Mouse (Mus musculus) stomach, embryonic 15.5 days (tissue): Measurements from ENCODE around the gene Fam124a. TPM values are rescaled to one million over a fixed set of nuclear protein-coding genes. Genes with fewer than 3 reads are reported as not detected.
"Not testable (repeated sequence)": the region's sequence is repeated elsewhere in the genome, so short reads cannot be mapped to it uniquely, and the experiment has no call there.

Experiments
- ATAC-seq: fragments of 200-750 bp; cut with Nextera tagmentation; 2 replicates; pipeline ENCODE4 v1.8.0; 2017; ENCODE audit warnings: low read depth, moderate number of reproducible peaks, moderate TSS enrichment; ENCODE audit not compliant: insufficient read depth, low FRiP score
- H3K27ac ChIP-seq: fragments of 300-500 bp; sonication (generic); 2 replicates; pipeline ENCODE4 v1.5.1; 2015; ENCODE audit warnings: mild to moderate bottlenecking, inconsistent platforms
- H3K27me3 ChIP-seq: fragments of 300-500 bp; sonication (generic); replicated peaks from 2 replicates; pipeline ENCODE4 v1.6.1; 2015; ENCODE audit warnings: inconsistent platforms
- H3K36me3 ChIP-seq: fragments of 300-500 bp; sonication (generic); 2 replicates; pipeline ENCODE4 v1.6.1; 2015; ENCODE audit warnings: inconsistent platforms
- H3K4me1 ChIP-seq: fragments of 300-500 bp; sonication (generic); 2 replicates; pipeline ENCODE4 v1.6.1; 2015; ENCODE audit warnings: inconsistent platforms
- H3K4me2 ChIP-seq: fragments of 300-500 bp; sonication (generic); 2 replicates; pipeline ENCODE4 v1.6.1; 2015; ENCODE audit warnings: mild to moderate bottlenecking, inconsistent platforms
- H3K4me3 ChIP-seq: fragments of 300-500 bp; sonication (generic); replicated peaks from 2 replicates; pipeline ENCODE4 v1.5.1; 2015; ENCODE audit warnings: inconsistent platforms
- H3K9ac ChIP-seq: fragments of 300-500 bp; sonication (generic); 2 replicates; pipeline ENCODE4 v1.6.1; 2015; ENCODE audit warnings: inconsistent platforms
- H3K9me3 ChIP-seq: fragments of 300-500 bp; sonication (generic); 2 replicates; pipeline ENCODE4 v1.6.1; 2016; ENCODE audit warnings: inconsistent platforms
- WGBS: fragments of 180-500 bp; shearing (Covaris S2); methylation state at CpG from one replicate; pipeline ENCODE4 v1.1.7; 2015; 5-methylcytosine and 5-hydroxymethylcytosine counted together
- polyA plus RNA-seq: library from polyadenylated mRNA; unstranded; fragments of >200 nt; fragmentation: Nextera tagmentation; extraction: Ambion mirVana; gene quantifications from 2 replicates; pipeline ENCODE4 v1.2.1, GENCODE M21; 2015

The Fam124a gene
- polyA plus RNA-seq, 1 experiment from 2014 or later: 6.4 TPM

DNA sequence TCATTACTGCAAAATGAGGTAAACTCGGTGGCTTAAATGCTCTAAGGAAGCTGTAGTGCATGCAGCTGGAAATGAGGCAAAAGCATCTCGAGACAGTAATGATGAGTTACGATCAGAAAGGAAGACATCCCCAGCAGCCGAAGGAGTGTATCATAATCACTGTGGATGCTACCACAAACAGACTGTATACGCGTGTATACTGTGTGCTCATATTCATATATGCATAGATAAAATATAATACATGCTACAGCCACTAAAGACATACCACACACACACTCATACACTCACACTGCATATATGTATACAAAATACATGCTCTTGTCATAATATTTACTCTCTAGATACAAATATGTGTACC, 82.8 kb downstream of the Fam124a start:
- no peaks in the 10 kb centered on the region for H3K36me3 ChIP-seq
- H3K9me3 ChIP-seq: no peaks in the 10 kb centered on the region
- H3K4me1 ChIP-seq: 0 out of 2 replicates have a peak, but pooled peaks cover 4% of the 10 kb centered on the region
- no peak overlapping the region for H3K4me2 ChIP-seq
- no peaks in the 10 kb centered on the region for H3K27me3 ChIP-seq
- no peak overlapping the region for H3K4me3 ChIP-seq
- ATAC-seq: no peak
- no peak overlapping the region for H3K9ac ChIP-seq
- WGBS: 49% methylated on average over 6 of the region's 6 CpGs
- no peak overlapping the region for H3K27ac ChIP-seq

DNA sequence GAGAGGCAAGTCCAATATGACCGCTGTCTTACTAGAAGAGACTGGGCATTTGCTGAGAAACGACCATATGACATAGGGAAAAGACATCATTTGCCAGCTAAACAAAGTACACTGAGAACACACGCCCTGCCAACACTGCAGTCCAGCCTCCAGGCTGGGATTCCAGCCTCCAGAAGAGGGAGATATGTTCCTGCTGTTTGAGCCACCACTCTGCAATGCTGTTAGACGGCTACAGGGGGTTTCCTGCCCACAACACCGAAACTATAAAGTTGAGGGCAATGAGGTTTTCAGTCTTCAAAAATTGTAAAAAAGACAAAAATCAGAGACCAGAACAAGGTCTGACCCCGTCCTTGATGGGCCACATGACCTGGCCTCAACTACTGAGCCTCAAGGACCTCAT, 83.6 kb downstream of the Fam124a start:
- no peak for ATAC-seq
- no peak overlapping the region for H3K9ac ChIP-seq
- no peak overlapping the region for H3K4me2 ChIP-seq
- no peaks in the 10 kb centered on the region for H3K36me3 ChIP-seq
- no peak overlapping the region for H3K4me3 ChIP-seq
- WGBS: 63% methylated on average over 6 of the region's 6 CpGs
- H3K4me1 ChIP-seq: 0 out of 2 replicates have a peak, but pooled peaks cover 4% of the 10 kb centered on the region
- no peaks in the 10 kb centered on the region for H3K9me3 ChIP-seq
- no peak overlapping the region for H3K27ac ChIP-seq
- H3K27me3 ChIP-seq: no peaks in the 10 kb centered on the region

DNA sequence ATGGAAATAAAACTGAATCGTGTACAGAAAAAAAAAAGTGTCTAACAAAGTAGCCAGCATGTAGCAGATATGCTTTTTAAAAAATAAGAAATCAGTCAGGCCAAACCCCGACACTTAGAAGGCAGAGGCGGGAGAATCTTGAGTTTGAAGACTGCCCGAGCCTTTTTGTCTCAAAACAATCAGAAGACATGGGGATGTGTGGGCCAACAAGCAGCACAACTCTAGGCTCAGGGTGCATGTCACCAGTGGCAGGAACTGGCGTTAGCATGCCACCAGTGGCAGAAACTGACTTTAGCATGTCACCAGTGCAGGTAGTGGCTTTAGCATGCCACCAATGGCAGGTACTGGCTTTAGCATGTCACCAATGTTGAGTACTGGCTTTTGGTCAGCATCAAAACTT, 84.0 kb downstream of the Fam124a start:
- WGBS: 85% methylated on average over 5 of the region's 5 CpGs
- no peak overlapping the region for H3K27ac ChIP-seq
- 0 out of 2 replicates have a peak, but pooled peaks cover 4% of the 10 kb centered on the region for H3K4me1 ChIP-seq
- no peak for ATAC-seq
- H3K4me3 ChIP-seq: no peak overlapping the region
- H3K9me3 ChIP-seq: no peaks in the 10 kb centered on the region
- H3K36me3 ChIP-seq: no peaks in the 10 kb centered on the region
- no peak overlapping the region for H3K4me2 ChIP-seq
- H3K27me3 ChIP-seq: no peaks in the 10 kb centered on the region
- H3K9ac ChIP-seq: no peak overlapping the region

DNA sequence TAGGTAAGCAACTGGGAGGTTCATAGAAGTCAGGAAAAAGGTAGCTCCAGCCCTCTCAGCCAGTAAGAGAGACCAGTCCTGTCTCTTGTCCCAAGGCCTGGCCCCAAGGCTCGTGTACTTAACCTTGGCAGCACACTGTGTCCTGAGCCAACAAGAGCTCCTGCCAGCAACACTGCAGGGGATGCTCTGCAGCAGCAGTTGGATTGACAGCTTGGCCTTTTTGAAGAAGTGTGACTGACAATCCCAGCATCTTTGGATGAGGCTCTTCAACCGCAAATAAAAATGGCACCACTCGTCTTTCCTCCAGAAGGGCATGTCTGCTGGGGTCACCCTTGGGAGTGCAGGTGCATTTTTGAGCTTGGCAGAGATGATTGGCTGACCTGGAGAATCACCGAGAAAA, 84.9 kb downstream of the Fam124a start:
- Histone ChIP-seq H3K9me3 (no peaks in the 10 kb centered on the region), H3K9ac (no peak overlapping the region), H3K4me1 (0 out of 2 replicates have a peak, but pooled peaks cover 4% of the 10 kb centered on the region), H3K36me3 (no peaks in the 10 kb centered on the region), H3K27me3 (no peaks in the 10 kb centered on the region), H3K4me2 (no peak overlapping the region), H3K27ac (no peak overlapping the region), H3K4me3 (no peak overlapping the region)
- WGBS: 77% methylated on average over 4 of the region's 4 CpGs
- ATAC-seq: no peak

DNA sequence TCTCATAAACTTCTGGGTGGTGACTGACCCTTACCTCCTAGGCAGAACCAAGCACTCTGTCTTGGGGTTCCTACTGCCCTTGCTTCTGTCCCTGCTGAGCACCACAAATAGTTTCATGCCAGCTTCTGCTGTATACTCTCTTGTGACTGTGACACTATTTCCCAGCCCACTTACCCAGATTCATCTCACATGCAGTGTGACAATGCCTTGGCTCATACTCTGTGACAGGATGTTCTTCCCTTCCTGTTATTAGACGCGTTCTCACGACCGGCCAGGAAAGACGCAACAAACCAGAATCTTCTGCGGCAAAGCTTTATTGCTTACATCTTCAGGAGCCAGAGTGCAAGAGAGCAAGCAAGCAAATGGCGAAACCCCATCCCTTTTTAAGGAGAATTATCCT, 86.8 kb downstream of the Fam124a start:
- H3K9me3 ChIP-seq, H3K9ac ChIP-seq, H3K27me3 ChIP-seq, H3K4me2 ChIP-seq, H3K4me3 ChIP-seq, H3K27ac ChIP-seq, H3K4me1 ChIP-seq, ATAC-seq, H3K36me3 ChIP-seq: not testable (repeated sequence)
- WGBS: 76% methylated on average over 6 of the region's 7 CpGs

DNA sequence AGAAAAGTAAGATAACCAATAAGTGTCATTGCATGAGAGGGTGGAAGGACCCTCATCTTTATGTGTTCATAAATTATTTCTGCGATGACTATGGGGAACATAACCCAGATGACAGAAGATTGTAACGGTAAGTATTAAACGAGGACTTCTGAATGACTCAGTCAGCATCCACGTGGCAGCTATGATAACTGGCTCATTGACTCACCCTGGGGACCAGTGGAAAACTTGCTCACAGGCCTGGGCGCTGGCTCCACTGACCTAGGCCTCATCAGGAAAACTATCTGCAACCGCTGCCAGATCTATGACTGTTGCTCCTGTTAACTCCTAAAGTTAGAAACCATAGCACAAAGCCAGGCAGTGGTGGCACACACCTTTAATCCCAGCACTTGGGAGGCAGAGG, 92.9 kb downstream of the Fam124a start:
- Histone ChIP-seq H3K9ac (no peak overlapping the region), H3K27ac (no peak overlapping the region), H3K9me3 (no peaks in the 10 kb centered on the region), H3K4me1 (no peaks in the 10 kb centered on the region), H3K36me3 (no peaks in the 10 kb centered on the region), H3K4me3 (no peak overlapping the region), H3K4me2 (no peak overlapping the region), H3K27me3 (no peaks in the 10 kb centered on the region)
- WGBS: 88% methylated on average over 6 of the region's 6 CpGs
- ATAC-seq: no peak

DNA sequence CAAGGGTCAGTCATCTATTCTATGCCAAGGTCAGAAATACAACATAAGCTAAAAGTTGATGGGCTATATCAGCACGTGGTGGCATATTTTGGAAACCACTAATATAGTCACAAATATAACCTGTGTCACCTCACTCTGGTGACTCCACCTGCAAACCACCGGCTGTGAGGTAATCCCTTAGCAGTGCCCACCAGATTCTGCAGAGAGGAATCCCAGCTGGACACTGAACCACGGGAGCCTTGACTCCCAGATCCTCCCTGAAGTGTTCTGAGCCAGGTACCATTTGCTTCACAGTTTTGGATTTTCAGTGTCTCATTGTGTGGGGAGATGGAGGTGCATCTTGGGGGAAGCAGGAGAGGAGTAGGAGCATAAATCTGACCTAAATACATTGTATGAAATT, 94.8 kb downstream of the Fam124a start:
- Histone ChIP-seq H3K27ac (no peak overlapping the region), H3K9ac (no peak overlapping the region), H3K9me3 (no peaks in the 10 kb centered on the region), H3K4me2 (no peak overlapping the region), H3K27me3 (no peaks in the 10 kb centered on the region), H3K4me1 (no peaks in the 10 kb centered on the region), H3K4me3 (no peak overlapping the region), H3K36me3 (no peaks in the 10 kb centered on the region)
- ATAC-seq: no peak
- WGBS: 59% methylated on average over 3 of the region's 3 CpGs

DNA sequence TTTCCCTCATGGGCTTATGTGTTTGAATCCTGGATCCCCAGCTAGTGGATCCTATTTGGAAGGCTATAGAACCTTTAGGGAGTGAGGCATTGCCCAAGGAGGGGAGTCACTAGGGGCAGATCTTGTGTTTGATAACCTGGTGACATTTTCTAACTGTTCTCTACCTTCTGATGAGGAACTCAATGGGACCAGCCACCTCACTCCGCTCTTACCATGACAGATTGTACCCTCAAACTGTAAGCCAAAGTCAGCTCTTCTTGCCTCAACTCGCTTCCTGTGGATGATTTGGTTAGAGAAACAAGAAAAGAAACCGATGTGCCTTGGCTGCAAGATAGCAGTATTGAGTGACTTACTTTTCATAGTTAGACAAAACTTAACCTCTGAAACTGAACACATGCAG, 96.2 kb downstream of the Fam124a start:
- H3K4me2 ChIP-seq: no peak overlapping the region
- 92% methylated on average over 3 of the region's 3 CpGs for WGBS
- H3K27me3 ChIP-seq: no peaks in the 10 kb centered on the region
- no peaks in the 10 kb centered on the region for H3K4me1 ChIP-seq
- H3K4me3 ChIP-seq: no peak overlapping the region
- H3K9ac ChIP-seq: no peak overlapping the region
- H3K27ac ChIP-seq: no peak overlapping the region
- H3K36me3 ChIP-seq: no peaks in the 10 kb centered on the region
- no peaks in the 10 kb centered on the region for H3K9me3 ChIP-seq
- ATAC-seq: no peak

DNA sequence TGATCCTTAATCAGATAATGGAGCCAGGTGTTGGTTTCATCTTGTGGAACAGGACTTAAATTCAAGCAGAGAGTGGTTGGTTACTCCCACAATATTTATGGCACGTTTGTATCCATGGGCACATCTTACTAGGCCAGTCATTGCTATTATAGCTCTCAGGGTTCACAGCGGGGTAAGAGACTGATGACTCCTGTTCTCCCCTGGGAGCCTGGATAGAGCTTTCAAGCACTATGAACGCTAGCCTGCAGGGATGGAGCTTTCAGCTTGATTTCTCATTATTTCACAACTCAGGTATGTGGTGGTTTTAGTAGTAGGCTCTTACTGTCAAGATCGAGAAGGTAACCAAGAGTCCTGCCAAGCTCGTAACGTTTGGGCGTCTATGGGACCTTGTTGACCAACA, 100.5 kb downstream of the Fam124a start:
- no peaks in the 10 kb centered on the region for H3K9me3 ChIP-seq
- H3K27ac ChIP-seq: no peak overlapping the region
- H3K36me3 ChIP-seq: no peaks in the 10 kb centered on the region
- H3K9ac ChIP-seq: no peak overlapping the region
- H3K4me1 ChIP-seq: no peaks in the 10 kb centered on the region
- WGBS: 82% methylated on average over 7 of the region's 7 CpGs
- ATAC-seq: no peak
- H3K4me3 ChIP-seq: no peak overlapping the region
- H3K4me2 ChIP-seq: no peak overlapping the region
- no peaks in the 10 kb centered on the region for H3K27me3 ChIP-seq

DNA sequence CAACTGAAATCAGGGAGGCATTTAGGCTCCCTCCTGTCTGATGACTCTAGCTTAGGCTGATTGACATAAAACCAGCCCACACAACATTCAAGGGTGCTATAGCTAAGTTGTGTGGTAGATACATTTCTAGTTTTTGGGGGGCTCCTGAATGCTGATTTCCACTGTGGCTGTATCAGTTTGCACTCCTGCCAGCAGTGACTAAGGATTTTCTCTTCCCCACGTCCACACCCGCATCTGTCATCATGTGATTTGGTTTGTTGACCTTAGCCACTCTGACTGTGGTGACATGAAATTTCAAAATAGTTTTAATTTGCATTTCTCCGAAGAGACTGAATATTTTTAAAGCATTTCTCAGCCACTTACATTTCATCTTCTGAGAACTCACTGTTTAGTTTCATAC, 101.9 kb downstream of the Fam124a start:
- ATAC-seq: no peak
- no peaks in the 10 kb centered on the region for H3K4me1 ChIP-seq
- no peaks in the 10 kb centered on the region for H3K9me3 ChIP-seq
- H3K9ac ChIP-seq: no peak overlapping the region
- WGBS: 65% methylated on average over 3 of the region's 3 CpGs
- H3K27ac ChIP-seq: no peak overlapping the region
- no peaks in the 10 kb centered on the region for H3K36me3 ChIP-seq
- H3K27me3 ChIP-seq: no peaks in the 10 kb centered on the region
- no peak overlapping the region for H3K4me3 ChIP-seq
- no peak overlapping the region for H3K4me2 ChIP-seq

Other genes with a start within 250 kb of the Fam124a start
- gene Gucy1b2, start 99.4 kb upstream of the Fam124a start, polyA plus RNA-seq: 0.09 and 0.17 TPM in 2 replicates
- gene Gm4131, start 11.2 kb downstream of the Fam124a start, polyA plus RNA-seq: not detected in 2 replicates
- gene Serpine3, start 107.9 kb downstream of the Fam124a start, polyA plus RNA-seq: not detected in 2 replicates
- gene Ints6, start 205.4 kb downstream of the Fam124a start, polyA plus RNA-seq: 21.9 and 22.4 TPM in 2 replicates